In the genomic region with DNA sequence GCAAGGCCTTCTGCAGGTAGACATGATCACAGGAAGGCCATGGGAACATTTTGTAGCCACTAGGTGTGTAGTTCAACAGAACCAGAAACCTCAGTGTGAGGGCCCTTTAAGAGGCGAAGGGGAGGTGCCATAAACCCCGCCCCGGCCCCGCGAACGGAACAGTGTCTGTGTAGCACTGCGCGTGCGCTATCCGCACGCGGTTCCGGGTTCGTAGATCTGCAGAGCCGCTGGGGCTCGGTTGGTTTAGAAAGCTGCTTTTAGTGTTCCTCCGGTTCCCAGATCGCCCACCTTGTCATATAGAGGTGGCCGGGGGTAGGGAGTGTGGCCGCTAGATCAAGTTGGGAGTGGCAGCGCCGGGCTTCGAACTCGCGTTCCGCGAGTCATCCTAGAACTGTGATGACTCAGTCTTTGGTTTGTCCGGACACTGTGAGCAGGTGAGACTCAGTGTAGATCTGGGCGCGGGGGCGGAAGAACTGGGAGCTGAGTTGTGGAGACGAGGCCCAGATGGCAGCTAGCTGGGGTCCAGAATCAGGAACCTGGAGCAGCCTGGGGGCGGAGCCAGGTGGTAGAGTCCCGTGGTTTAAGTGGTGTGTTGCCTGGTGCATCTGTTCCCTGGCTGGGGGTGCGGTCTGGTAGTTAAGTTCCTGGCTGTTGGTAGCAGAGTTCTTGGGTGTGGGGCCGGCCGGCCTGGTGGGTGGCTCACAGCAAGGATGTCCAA, we compare ENCODE assay signal across 1 mouse cellular context.
TF ChIP-seq lines count a peak whose summit lies in the region.

A gene (plus strand): TSS at position 168 of the 718 bp plus-strand sequence.

TF ChIP-seq in CH12.LX, 34 proteins besides CTCF, POLR2A, EP300 and RAD21 (continued from another document):
- peak; percentile 93 for TF ChIP-seq MXI1 (IDR thresholded peaks at IDR 0.05; ENCODE audit: low read depth, low read length)
- no peak for TF ChIP-seq JUND (conservative IDR thresholded peaks at IDR 0.05; ENCODE audit: low read depth, low read length)
- TF ChIP-seq GABPA (IDR thresholded peaks at IDR 0.05; ENCODE audit: insufficient replicate concordance, low read depth, low read length), result no peak
- no peak for TF ChIP-seq PAX5 (IDR thresholded peaks at IDR 0.05; ENCODE audit: low read length)
- TF ChIP-seq ZNF384 (IDR thresholded peaks at IDR 0.05; ENCODE audit: low read depth, low read length), result no peak
- peak; percentile 77 for TF ChIP-seq NELFE (IDR thresholded peaks at IDR 0.05; ENCODE audit: low read depth, low read length)
- TF ChIP-seq NRF1 (IDR thresholded peaks at IDR 0.05; ENCODE audit: low read depth, low read length), result peak; percentile 90
- no peak for TF ChIP-seq CHD1 (IDR thresholded peaks at IDR 0.05; ENCODE audit: low read depth, low read length)
- TF ChIP-seq ETS1 (conservative IDR thresholded peaks at IDR 0.05; ENCODE audit: low read depth, low read length), result no peak
- TF ChIP-seq CHD2 (IDR thresholded peaks at IDR 0.05; ENCODE audit: low read length), result no peak; the same call in 1 of the 2 replicates
- TF ChIP-seq SMC3 (IDR thresholded peaks at IDR 0.05; ENCODE audit: low read depth, low read length), result no peak; the same call in 1 of the 2 replicates
- TF ChIP-seq SIN3A (IDR thresholded peaks at IDR 0.05; ENCODE audit: low read length), result peak; percentile 94
- TF ChIP-seq TBP (conservative IDR thresholded peaks at IDR 0.05; ENCODE audit: low read depth, low read length), result 0 out of 2 replicates have a peak, but pooled peaks have one; percentile 12
- TF ChIP-seq RCOR1 (conservative IDR thresholded peaks at IDR 0.05; ENCODE audit: low read depth, low read length), result no peak
- TF ChIP-seq BHLHE40 (IDR thresholded peaks at IDR 0.05; ENCODE audit: low read depth, low read length), result peak; percentile 43; the same call in 1 of the 2 replicates
- peak; percentile 97 for TF ChIP-seq ELF1 (IDR thresholded peaks at IDR 0.05; ENCODE audit: low read depth, low read length)
- TF ChIP-seq ZC3H11A (IDR thresholded peaks at IDR 0.05; ENCODE audit: low read depth, low read length), result no peak
- peak; percentile 49; the same call in 1 of the 2 replicates for TF ChIP-seq ZMIZ1 (IDR thresholded peaks at IDR 0.05; ENCODE audit: low read depth, low read length)
- peak; percentile 91 for TF ChIP-seq MYC (IDR thresholded peaks at IDR 0.05; ENCODE audit: low read depth, low read length)
- no peak for TF ChIP-seq USF1 (IDR thresholded peaks at IDR 0.05; ENCODE audit: low read depth, low read length)
- TF ChIP-seq TCF12 (IDR thresholded peaks at IDR 0.05; ENCODE audit: low read depth, low read length), result peak; percentile 64
- TF ChIP-seq MEF2A (IDR thresholded peaks at IDR 0.05; ENCODE audit: borderline replicate concordance, low read depth, low read length), result 0 out of 2 replicates have a peak, but pooled peaks have one; percentile 30
- peak; percentile 75 for TF ChIP-seq HCFC1 (IDR thresholded peaks at IDR 0.05; ENCODE audit: low read depth, low read length)
- TF ChIP-seq JUN (IDR thresholded peaks at IDR 0.05; ENCODE audit: insufficient read depth, low read depth, low read length), result no peak
- TF ChIP-seq UBTF (IDR thresholded peaks at IDR 0.05; ENCODE audit: low read depth, low read length), result no peak
- TF ChIP-seq USF2 (conservative IDR thresholded peaks at IDR 0.05; ENCODE audit: low read depth, low read length), result no peak
- TF ChIP-seq ZKSCAN1 (IDR thresholded peaks at IDR 0.05; ENCODE audit: borderline replicate concordance, low read depth, low read length), result no peak
- 0 out of 2 replicates have a peak, but pooled peaks have one; percentile 38 for TF ChIP-seq KAT2A (IDR thresholded peaks at IDR 0.05; ENCODE audit: insufficient replicate concordance, low read length)
